Mouse (Mus musculus): ENCODE measurements around the gene Atg101. TPM values are rescaled to one million over a fixed set of nuclear protein-coding genes. Genes with fewer than 3 reads are reported as not detected.

Gene Atg101
- polyA plus RNA-seq, 1 experiment from 2014 or later: 77.0 TPM

DNA sequence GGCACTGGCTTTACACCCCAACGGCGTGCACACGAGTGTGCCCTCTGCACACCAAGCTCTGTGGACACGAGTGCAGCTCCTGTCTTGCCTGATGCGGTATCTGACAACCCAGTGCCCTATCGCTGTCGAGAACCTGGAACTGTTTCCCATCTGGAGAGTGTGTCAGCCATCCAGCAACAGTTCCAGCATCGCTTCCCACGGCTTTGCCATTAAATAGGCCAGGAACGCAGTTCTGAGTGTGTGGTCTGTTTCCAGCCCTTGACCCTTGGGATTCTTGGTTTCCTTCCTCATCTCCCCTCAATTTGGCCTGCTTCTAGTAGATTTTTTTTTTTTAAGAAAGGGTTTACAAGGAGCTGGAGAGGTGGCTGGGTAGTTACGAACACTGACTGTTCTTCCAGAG lies 12.0 kb downstream of the Atg101 start:
- WGBS: 86% methylated on average over 11 of the region's 11 CpGs
- H3K27ac ChIP-seq: no peak overlapping the region
- H3K27me3 ChIP-seq (ENCODE audit: insufficient read depth, poor library complexity, severe bottlenecking): no peaks in the 10 kb centered on the region

DNA sequence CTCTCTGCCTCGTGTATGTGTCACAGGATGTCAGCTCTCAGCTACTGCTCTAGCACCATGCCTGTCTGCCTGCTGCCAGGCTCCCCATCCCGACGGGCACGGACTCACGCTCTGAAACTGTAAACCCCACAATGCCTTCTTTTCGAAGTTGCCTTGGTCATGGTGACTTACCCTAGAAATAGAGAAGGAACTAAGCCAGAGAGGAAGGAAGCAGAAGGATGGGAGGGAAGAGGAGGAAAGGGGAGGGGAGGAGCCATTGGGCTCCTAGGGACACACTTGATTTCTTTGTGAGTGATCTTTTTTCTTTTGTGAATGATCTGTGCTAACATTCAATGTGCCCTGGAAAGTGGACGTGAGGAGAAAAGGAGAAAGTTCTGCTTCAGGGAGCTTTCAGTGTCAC lies 13.9 kb downstream of the Atg101 start:
- H3K4me1 ChIP-seq: peaks cover 44% of the 10 kb centered on the region
- H3K4me3 ChIP-seq: peak overlapping the region; percentile 36
- peak overlapping the region; percentile 80; the same call in 1 of the 2 replicates for H3K27ac ChIP-seq

More for the DNA sequence above, 12.0 kb downstream of the Atg101 start:
- Histone ChIP-seq H3K9me3 (no peaks in the 10 kb centered on the region), H3K4me3 (no peak overlapping the region), H3K36me3 (peaks cover 11% of the 10 kb centered on the region), H3K4me1 (peaks cover 51% of the 10 kb centered on the region)
- no peak for DNase-seq (ENCODE audit: low spot score)

DNA sequence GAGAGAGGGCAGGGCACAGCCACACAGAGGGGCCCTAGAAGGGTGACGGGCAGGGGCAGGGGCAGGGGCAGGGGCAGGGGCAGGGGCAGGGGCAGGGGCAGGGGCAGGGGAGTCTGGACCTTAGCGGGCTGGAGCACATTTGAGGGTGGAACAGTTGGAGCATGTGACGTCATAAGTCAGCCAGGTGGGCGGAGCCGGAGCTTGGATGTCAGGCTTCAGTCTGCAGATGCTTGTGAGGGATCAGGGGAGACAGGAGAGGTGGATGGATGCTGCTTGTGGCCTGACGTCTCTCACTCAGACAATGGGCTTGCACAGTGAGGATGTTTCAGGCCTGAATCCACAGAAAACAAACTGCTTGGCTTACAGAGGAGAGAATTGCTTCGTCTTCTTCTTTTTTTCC lies 14.5 kb downstream of the Atg101 start:
- Histone ChIP-seq H3K27me3 (ENCODE audit: insufficient read depth, poor library complexity, severe bottlenecking) (no peaks in the 10 kb centered on the region), H3K9me3 (no peaks in the 10 kb centered on the region), H3K27ac (peak overlapping the region; percentile 80), H3K4me3 (peak overlapping the region; percentile 36), H3K36me3 (no peaks in the 10 kb centered on the region), H3K4me1 (peaks cover 38% of the 10 kb centered on the region)
- 14% methylated on average over 7 of the region's 7 CpGs for WGBS
- DNase-seq (ENCODE audit: low spot score): no peak

More for the DNA sequence above, 13.9 kb downstream of the Atg101 start:
- Histone ChIP-seq H3K9me3 (no peaks in the 10 kb centered on the region), H3K27me3 (ENCODE audit: insufficient read depth, poor library complexity, severe bottlenecking) (no peaks in the 10 kb centered on the region), H3K36me3 (no peaks in the 10 kb centered on the region)
- no peak for DNase-seq (ENCODE audit: low spot score)
- WGBS: 37% methylated on average over 7 of the region's 7 CpGs

DNA sequence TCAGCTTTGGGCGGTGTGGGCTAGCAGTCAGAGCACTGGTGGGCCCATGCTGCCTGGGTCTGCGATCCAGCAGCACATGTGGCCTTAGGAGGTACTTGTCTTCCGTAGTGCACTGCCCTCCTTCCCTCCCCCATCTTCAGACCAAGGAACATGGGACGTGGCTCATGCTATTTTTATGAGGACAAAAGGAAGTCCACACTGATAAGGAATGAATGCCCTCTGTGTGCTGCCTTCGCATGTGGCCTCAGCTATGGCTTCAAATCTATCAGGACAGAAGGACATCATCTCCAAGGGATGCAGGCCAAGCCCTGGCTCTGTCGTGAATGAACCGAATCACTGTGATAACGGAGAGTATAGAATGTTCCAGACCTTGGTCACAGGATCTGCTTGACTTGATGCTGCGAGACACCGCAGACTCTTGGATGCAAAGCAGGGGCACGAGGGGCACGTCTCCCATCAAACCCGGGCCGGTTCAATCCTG lies 15.4 kb downstream of the Atg101 start:
- 55% methylated on average over 14 of the region's 14 CpGs for WGBS
- Histone ChIP-seq H3K9me3 (no peaks in the 10 kb centered on the region), H3K27ac (peak overlapping the region; percentile 80), H3K4me3 (no peak overlapping the region), H3K27me3 (ENCODE audit: insufficient read depth, poor library complexity, severe bottlenecking) (no peaks in the 10 kb centered on the region), H3K4me1 (peaks cover 28% of the 10 kb centered on the region), H3K36me3 (no peaks in the 10 kb centered on the region)
- DNase-seq (ENCODE audit: low spot score): no peak

DNA sequence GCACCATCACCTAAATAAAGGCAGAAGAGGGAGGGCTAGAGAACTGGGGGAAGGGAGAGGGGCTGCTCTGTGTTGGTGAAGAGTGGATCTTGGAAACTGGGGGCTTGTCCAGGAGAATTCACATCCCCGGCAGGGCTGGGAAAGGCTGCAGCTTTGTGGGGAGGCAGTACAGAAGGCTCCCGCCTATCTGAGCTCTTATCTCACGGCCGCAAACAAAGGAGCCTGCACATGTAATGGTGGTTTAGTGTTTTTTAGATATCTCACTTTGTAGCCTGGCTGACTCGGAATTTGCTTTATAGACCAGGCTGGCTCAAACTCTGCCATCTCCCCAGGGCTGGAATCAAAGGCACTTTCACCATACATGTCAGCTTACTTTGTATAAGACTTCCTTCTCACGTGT lies 16.1 kb downstream of the Atg101 start:
- Histone ChIP-seq H3K4me3 (no peak overlapping the region), H3K27ac (peak overlapping the region; percentile 80)
- 33% methylated on average over 6 of the region's 6 CpGs for WGBS

DNA sequence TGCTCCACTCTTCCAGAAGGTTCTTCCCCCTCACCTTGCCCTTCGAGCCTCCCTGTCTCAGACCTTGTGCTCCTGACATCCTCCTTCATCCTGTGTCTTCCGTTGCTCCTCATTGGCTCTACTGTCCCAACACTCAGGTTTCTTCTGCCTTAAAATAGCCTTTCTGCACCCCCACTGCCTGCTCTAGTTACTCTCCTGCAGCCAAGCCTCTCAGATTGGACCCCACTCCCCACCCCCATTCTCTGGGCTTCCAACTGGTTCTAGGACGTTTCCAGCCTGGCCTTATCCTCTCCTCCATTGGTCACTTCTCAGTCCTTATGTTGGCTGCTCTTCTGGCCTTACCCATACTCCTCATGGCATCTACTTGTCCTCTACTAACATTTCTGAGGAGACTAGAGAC lies 18.1 kb downstream of the Atg101 start:
- H3K9me3 ChIP-seq: no peaks in the 10 kb centered on the region
- 69% methylated on average over 3 of the region's 3 CpGs for WGBS
- DNase-seq (ENCODE audit: low spot score): no peak
- no peak overlapping the region for H3K4me3 ChIP-seq
- H3K27me3 ChIP-seq (ENCODE audit: insufficient read depth, poor library complexity, severe bottlenecking): no peaks in the 10 kb centered on the region
- H3K27ac ChIP-seq: no peak overlapping the region
- no peaks in the 10 kb centered on the region for H3K36me3 ChIP-seq
- peaks cover 25% of the 10 kb centered on the region for H3K4me1 ChIP-seq

More for the DNA sequence above, 16.1 kb downstream of the Atg101 start:
- H3K9me3 ChIP-seq: no peaks in the 10 kb centered on the region
- peaks cover 25% of the 10 kb centered on the region for H3K4me1 ChIP-seq
- no peaks in the 10 kb centered on the region for H3K27me3 ChIP-seq (ENCODE audit: insufficient read depth, poor library complexity, severe bottlenecking)
- no peak for DNase-seq (ENCODE audit: low spot score)
- no peaks in the 10 kb centered on the region for H3K36me3 ChIP-seq

DNA sequence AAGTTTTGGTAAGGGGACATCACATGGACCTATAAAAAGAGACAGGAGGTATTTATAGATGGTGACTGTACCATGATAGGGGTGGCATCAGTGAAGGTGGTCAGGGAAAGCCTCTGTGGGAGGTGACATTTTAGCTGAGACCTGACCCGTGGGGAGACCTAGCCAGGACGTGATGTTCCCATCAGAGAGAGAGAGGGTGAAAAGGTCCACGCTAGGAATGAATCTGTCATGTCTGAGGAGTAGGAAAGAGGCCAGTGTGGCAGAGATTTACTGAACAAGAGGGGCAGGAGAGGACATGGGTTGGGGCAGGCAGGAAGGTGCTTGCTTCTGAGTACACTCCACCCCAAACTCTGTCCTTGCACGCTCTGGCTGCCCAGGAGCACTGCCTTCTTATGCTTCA lies 19.8 kb downstream of the Atg101 start:
- Histone ChIP-seq H3K4me3 (no peak overlapping the region), H3K27me3 (ENCODE audit: insufficient read depth, poor library complexity, severe bottlenecking) (no peaks in the 10 kb centered on the region), H3K4me1 (peaks cover 15% of the 10 kb centered on the region), H3K27ac (no peak overlapping the region), H3K36me3 (no peaks in the 10 kb centered on the region), H3K9me3 (no peaks in the 10 kb centered on the region)
- DNase-seq (ENCODE audit: low spot score): no peak
- WGBS: 74% methylated on average over 4 of the region's 4 CpGs

DNA sequence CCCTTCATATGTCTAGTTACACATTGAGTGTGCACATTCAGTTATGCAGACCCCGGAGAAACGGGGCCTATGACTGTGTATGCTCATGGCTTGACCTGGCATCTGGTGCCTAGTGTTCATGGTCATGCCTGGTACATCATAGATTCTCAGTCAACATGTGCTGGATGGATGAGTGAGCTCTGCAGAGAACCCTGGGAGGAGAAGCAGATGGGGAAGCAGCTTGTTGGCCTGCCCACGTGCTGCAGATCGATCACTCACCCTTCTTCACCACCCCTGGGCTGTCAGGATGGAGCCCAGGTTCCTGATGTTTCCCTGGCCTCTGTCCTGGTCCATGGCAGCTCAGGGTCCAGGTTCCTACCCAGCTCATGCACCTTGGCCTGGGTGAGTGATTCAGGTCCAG lies 22.4 kb downstream of the Atg101 start:
- DNase-seq (ENCODE audit: low spot score): no peak
- H3K27ac ChIP-seq: no peak overlapping the region
- H3K9me3 ChIP-seq: no peaks in the 10 kb centered on the region
- H3K4me1 ChIP-seq: peaks cover 12% of the 10 kb centered on the region
- 89% methylated on average over 4 of the region's 4 CpGs for WGBS
- no peaks in the 10 kb centered on the region for H3K27me3 ChIP-seq (ENCODE audit: insufficient read depth, poor library complexity, severe bottlenecking)
- H3K36me3 ChIP-seq: no peaks in the 10 kb centered on the region
- no peak overlapping the region for H3K4me3 ChIP-seq

DNA sequence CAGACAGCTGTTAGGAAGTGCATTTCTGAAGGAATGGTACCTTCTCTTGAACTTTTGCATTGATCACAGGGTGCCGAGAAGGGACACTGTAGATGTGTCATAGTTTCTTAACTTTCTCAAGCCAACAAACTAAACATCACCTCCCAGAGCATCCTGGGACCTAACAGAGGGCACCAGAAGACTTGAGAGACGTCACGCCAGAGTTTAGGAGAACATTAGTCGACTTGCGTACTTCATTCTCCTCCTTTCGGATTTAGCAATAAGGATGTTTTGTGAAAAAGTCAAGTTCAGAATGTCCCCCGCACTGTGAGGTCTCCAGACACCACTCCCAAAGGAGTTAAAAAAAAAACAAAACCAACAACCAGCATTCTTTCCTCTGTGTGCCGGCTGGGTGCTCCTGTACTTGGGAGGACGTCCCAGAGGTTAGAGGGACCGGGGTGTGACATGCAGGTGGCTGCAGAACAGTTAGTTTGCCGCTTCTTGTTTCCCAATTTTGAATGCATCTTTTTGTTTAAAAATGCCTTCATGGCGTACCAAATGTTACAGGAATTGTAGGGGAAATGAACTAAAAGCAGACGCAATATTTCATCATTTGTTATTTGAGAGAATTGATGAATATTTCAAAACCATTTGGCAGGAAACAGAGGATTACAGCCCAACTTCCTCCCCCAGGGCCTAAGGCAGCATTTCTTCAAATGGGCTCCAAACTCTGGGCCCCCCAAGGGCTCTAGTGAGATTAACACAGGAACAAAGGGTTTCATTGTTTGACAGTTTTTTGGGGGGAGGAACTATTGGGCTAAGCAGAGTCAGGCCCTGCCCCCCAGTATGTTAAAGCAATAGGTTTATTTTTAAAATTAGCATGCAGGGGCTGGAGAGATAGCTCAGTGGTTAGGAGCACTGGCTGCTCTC lies 24.6 kb downstream of the Atg101 start:
- WGBS: 63% methylated on average over 13 of the region's 13 CpGs

DNA sequence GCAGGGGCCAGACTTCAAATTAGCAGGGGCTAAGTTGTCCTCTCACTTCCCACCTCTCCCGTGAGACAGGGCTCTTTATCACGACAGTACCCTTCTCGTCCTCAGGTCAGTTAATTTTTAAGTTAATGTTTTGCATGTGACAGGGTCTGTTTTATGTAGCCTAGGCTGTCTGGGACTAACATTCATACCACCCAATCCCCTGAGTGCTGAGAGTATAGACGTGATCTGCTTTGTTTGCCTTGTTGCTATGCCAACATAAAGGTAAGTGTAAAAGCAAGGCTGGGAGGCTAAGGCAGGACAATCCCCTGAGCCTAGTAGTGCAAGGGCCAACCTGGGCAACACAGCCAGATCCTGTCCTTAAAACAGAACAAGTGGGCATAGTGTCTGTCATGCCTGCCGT lies 25.4 kb downstream of the Atg101 start:
- WGBS: 25% methylated on average over 5 of the region's 5 CpGs
- Histone ChIP-seq H3K9me3 (no peaks in the 10 kb centered on the region), H3K4me1 (peaks cover 12% of the 10 kb centered on the region), H3K36me3 (no peaks in the 10 kb centered on the region), H3K27ac (no peak overlapping the region), H3K4me3 (no peak overlapping the region), H3K27me3 (ENCODE audit: insufficient read depth, poor library complexity, severe bottlenecking) (no peaks in the 10 kb centered on the region)
- DNase-seq (ENCODE audit: low spot score): no peak

More for the DNA sequence above, 24.6 kb downstream of the Atg101 start:
- DNase-seq (ENCODE audit: low spot score): no peak
- no peaks in the 10 kb centered on the region for H3K36me3 ChIP-seq
- H3K4me1 ChIP-seq: peaks cover 12% of the 10 kb centered on the region
- no peaks in the 10 kb centered on the region for H3K9me3 ChIP-seq
- H3K4me3 ChIP-seq: no peak overlapping the region
- no peaks in the 10 kb centered on the region for H3K27me3 ChIP-seq (ENCODE audit: insufficient read depth, poor library complexity, severe bottlenecking)
- H3K27ac ChIP-seq: no peak overlapping the region

DNA sequence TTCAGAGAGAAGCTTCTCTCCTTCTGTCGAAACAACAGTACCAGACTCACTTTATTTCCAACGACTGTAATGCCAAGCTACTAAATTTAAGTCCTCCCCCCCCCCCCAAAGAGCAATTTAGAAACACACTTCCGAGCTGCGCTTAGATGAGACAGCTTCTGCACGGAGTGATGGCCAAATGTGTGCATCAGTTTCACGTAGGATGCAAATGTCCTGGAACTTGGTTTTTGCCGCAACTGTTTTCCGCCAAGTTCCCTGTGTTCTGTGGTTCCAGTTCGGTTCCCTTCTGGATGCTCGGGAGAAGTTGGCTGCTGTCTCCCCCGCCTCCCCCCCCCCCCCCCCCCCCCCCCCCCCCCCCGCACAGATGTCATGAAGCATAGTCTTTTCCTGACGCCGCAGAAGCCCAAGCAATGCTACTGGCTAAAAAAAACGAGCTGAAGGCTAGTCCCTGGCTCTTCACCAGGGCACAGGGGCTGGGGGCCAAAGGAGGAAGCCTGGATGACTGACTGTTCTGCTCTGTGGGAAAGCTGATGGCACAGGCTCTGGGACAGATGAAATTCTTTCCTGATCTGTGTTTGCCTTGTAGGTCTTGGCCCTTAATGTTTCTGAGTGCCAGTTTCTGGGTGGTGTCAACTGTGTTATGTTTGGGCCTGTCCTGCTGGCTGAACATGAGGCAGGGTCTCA lies 27.2 kb downstream of the Atg101 start:
- Histone ChIP-seq H3K27me3 (ENCODE audit: insufficient read depth, poor library complexity, severe bottlenecking) (no peaks in the 10 kb centered on the region), H3K4me1 (peaks cover 16% of the 10 kb centered on the region), H3K9me3 (no peaks in the 10 kb centered on the region)

DNA sequence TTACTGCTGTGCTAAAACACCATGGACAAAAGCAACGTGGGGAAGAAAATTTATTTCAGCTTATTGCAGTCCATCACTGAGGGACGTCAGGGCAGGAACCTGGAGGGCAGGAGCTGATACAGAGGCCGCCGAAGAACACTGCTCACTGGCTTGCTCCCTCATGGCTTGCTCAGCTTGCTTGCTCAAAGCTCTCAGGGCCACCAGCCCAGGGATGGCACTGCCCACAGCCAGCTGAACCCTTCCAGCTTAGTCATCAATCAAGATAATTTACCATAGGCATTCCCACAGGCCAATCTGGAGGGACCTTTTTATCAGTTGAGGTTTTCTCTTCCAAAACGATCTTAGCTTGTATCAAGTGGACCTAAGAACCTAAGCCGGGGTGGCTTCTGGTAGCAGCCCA lies 27.9 kb downstream of the Atg101 start:
- DNase-seq (ENCODE audit: low spot score): no peak
- Histone ChIP-seq H3K36me3 (no peaks in the 10 kb centered on the region), H3K9me3 (no peaks in the 10 kb centered on the region), H3K27ac (no peak overlapping the region), H3K4me3 (no peak overlapping the region), H3K27me3 (ENCODE audit: insufficient read depth, poor library complexity, severe bottlenecking) (no peaks in the 10 kb centered on the region), H3K4me1 (peaks cover 16% of the 10 kb centered on the region)
- 75% methylated on average over 6 of the region's 6 CpGs for whole genome bisulfite sequencing

More for the DNA sequence above, 27.2 kb downstream of the Atg101 start:
- H3K36me3 ChIP-seq: no peaks in the 10 kb centered on the region
- no peak overlapping the region for H3K27ac ChIP-seq
- 62% methylated on average over 14 of the region's 15 CpGs for WGBS
- DNase-seq (ENCODE audit: low spot score): no peak
- no peak overlapping the region for H3K4me3 ChIP-seq

DNA sequence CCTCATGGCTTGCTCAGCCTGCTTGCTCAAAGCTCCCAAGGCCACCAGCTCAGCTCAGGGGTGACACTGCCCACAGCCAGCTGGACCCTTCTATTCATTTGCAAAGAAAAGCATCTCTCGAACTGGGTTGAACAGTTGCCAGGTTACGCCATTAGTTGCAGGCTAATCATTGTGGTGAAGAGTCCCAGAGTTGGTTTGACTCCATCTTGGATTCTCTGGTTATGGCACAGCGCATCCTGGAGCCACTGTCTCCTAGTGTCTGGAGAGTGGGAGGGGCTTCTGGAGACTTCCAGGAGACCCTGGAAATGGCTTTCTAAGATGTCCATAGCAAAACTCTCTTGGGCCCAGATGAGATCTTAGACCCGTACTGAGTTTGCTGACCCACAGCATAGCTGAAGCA lies 31.3 kb downstream of the Atg101 start:
- Histone ChIP-seq H3K4me3 (no peak overlapping the region; the same call in 1 of the 2 replicates), H3K4me1 (peaks cover 29% of the 10 kb centered on the region), H3K27me3 (ENCODE audit: insufficient read depth, poor library complexity, severe bottlenecking) (no peaks in the 10 kb centered on the region), H3K27ac (no peak overlapping the region), H3K9me3 (no peaks in the 10 kb centered on the region), H3K36me3 (no peaks in the 10 kb centered on the region)
- no peak for DNase-seq (ENCODE audit: low spot score)
- 89% methylated on average over 4 of the region's 4 CpGs for WGBS

Measured in heart, embryonic 10.5 days (tissue).